Mouse (Mus musculus) C2C12 (cell line): Measurements from ENCODE around the gene Rasl11b.

Experiments
- CEBPB ChIP-seq: IDR thresholded peaks from one replicate; pipeline ENCODE4 v1.6.1; 2011; ENCODE audit warnings: low read depth, mild to moderate bottlenecking, control low read depth, moderate library complexity
- CTCF ChIP-seq: IDR thresholded peaks from one replicate; pipeline ENCODE4 v1.5.1; 2011; ENCODE audit not compliant: control insufficient read depth, insufficient read depth, insufficient read length
- MAX ChIP-seq: IDR thresholded peaks from one replicate; pipeline ENCODE4 v1.6.1; 2011; ENCODE audit warnings: mild to moderate bottlenecking, control low read depth
- MYOD1 ChIP-seq: IDR thresholded peaks from one replicate; pipeline ENCODE4 v1.6.1; 2011; ENCODE audit warnings: low read depth; ENCODE audit not compliant: control insufficient read depth, insufficient read length
- MYOG ChIP-seq: IDR thresholded peaks from one replicate; pipeline ENCODE4 v1.6.1; 2011; ENCODE audit not compliant: control insufficient read depth, insufficient read length; ENCODE audit errors: extremely low read depth
- USF1 ChIP-seq: IDR thresholded peaks from one replicate; pipeline ENCODE4 v1.6.1; 2011; ENCODE audit warnings: low read depth, mild to moderate bottlenecking, control low read depth, moderate library complexity

- TF ChIP-seq CEBPB, result no peak
- TF ChIP-seq CTCF, result no peak
- no peak for TF ChIP-seq USF1
- TF ChIP-seq MAX, result no peak
- TF ChIP-seq MYOG, result no peak
- no peak for TF ChIP-seq MYOD1
These were observed 20.0 kb downstream of the Rasl11b start for GRCm38 (mm10) chr5:74215125-74215524.
